In genomic region chr11:119188389-119188788, GRCm38 (mm10) we compare ENCODE assay signal across 12 mouse cellular contexts. TPM values are rescaled to one million over a fixed set of nuclear protein-coding genes. Genes with fewer than 3 reads are reported as not detected.
DNase-seq lines count a peak whose midpoint lies in the region; ATAC-seq and TF ChIP-seq lines count a peak whose summit lies in the region.
"Had no signal": no experiment of that assay in that cellular context is flagged by ENCODE, and none has a peak within 500 bp of the region (broad histone marks: within the 10 kb centered on the region; RNA-seq: fewer than 3 reads in every experiment).

No protein-coding gene starts in this region.

- TF ChIP-seq EP300 in lung, postnatal 0 days (IDR thresholded peaks at IDR 0.05), result no peak

- no peaks in the 10 kb centered on the region for H3K27me3 ChIP-seq in forebrain, embryonic 13.5 days
- H3K27me3 ChIP-seq in forebrain, embryonic 11.5 days (ENCODE audit: control insufficient read depth, insufficient read depth, low read length), result no peaks in the 10 kb centered on the region
- H3K27me3 ChIP-seq in limb, embryonic 12.5 days, result no peaks in the 10 kb centered on the region
- H3K27me3 ChIP-seq in limb, embryonic 10.5 days (ENCODE audit: low read depth, poor library complexity, severe bottlenecking), result no peaks in the 10 kb centered on the region; the same call in 1 of the 2 replicates
- no peaks in the 10 kb centered on the region for H3K27me3 ChIP-seq in lung, postnatal 0 days (replicated peaks; ENCODE audit: insufficient read depth, low read length)
- H3K27me3 ChIP-seq: Patski had no signal

- H3K36me3 ChIP-seq in forebrain, embryonic 13.5 days (ENCODE audit: poor library complexity, severe bottlenecking), result peaks cover 15% of the 10 kb centered on the region; the same call in 1 of the 2 replicates
- no peaks in the 10 kb centered on the region; the same call in 1 of the 2 replicates for H3K36me3 ChIP-seq in forebrain, embryonic 11.5 days (ENCODE audit: control insufficient read depth, insufficient read depth, low read length)
- peaks cover 8% of the 10 kb centered on the region; the same call in 1 of the 2 replicates for H3K36me3 ChIP-seq in limb, embryonic 12.5 days
- peaks cover 9% of the 10 kb centered on the region; the same call in 1 of the 2 replicates for H3K36me3 ChIP-seq in limb, embryonic 10.5 days
- no peaks in the 10 kb centered on the region for H3K36me3 ChIP-seq in lung, postnatal 0 days (ENCODE audit: insufficient read depth, low read length)

- H3K4me3 ChIP-seq in forebrain, embryonic 13.5 days, result no peak overlapping the region
- no peak overlapping the region for H3K4me3 ChIP-seq in forebrain, embryonic 11.5 days (ENCODE audit: low read depth, low read length)
- H3K4me3 ChIP-seq in limb, embryonic 12.5 days (replicated peaks), result no peak overlapping the region
- H3K4me3 ChIP-seq in limb, embryonic 10.5 days, result no peak overlapping the region
- no peak overlapping the region for H3K4me3 ChIP-seq in lung, postnatal 0 days (ENCODE audit: low read depth, low read length)

- WGBS in forebrain, embryonic 13.5 days, result 58% methylated on average over 6 of the region's 6 CpGs
- WGBS in forebrain, embryonic 11.5 days, result 81% methylated on average over 6 of the region's 6 CpGs
- 63% methylated on average over 6 of the region's 6 CpGs for WGBS in limb, embryonic 12.5 days
- 89% methylated on average over 6 of the region's 6 CpGs for WGBS in limb, embryonic 10.5 days
- WGBS in lung, postnatal 0 days, result 21% methylated on average over 6 of the region's 6 CpGs

- DNase-seq in forebrain, embryonic 11.5 days (ENCODE audit: low spot score), result no peak
- no peak for DNase-seq in limb, embryonic 10.5 days (ENCODE audit: low spot score)
- DNase-seq in adipocyte (ENCODE audit: low spot score), result peak; percentile 69
- peak; percentile 73 for DNase-seq in lung, postnatal 0 days (ENCODE audit: low spot score)
- DNase-seq in spleen, adult 18-20 months, result no peak
- DNase-seq: embryo, embryonic 11 days had no signal

- TF ChIP-seq CTCF in lung, postnatal 0 days (IDR thresholded peaks at IDR 0.05), result no peak

- no peak overlapping the region for H3K27ac ChIP-seq in forebrain, embryonic 13.5 days
- no peak overlapping the region for H3K27ac ChIP-seq in forebrain, embryonic 11.5 days (ENCODE audit: low read depth, low read length)
- H3K27ac ChIP-seq in limb, embryonic 12.5 days, result 0 out of 2 replicates have a peak overlapping the region, but pooled peaks have one; percentile 25
- no peak overlapping the region for H3K27ac ChIP-seq in limb, embryonic 10.5 days
- H3K27ac ChIP-seq in lung, postnatal 0 days (ENCODE audit: low read length), result no peak overlapping the region

- peak overlapping the region; percentile 35; the same call in 1 of the 2 replicates for H3K9ac ChIP-seq in forebrain, embryonic 13.5 days
- H3K9ac ChIP-seq in forebrain, embryonic 11.5 days (ENCODE audit: low read length), result no peak overlapping the region
- H3K9ac ChIP-seq in limb, embryonic 12.5 days (replicated peaks), result no peak overlapping the region
- H3K9ac ChIP-seq in lung, postnatal 0 days (replicated peaks; ENCODE audit: low read depth), result no peak overlapping the region

- H3K4me1 ChIP-seq in forebrain, embryonic 13.5 days, result peaks cover 46% of the 10 kb centered on the region
- H3K4me1 ChIP-seq in forebrain, embryonic 11.5 days (replicated peaks; ENCODE audit: control insufficient read depth, insufficient read depth, low read length), result peaks cover 11% of the 10 kb centered on the region; the same call in 1 of the 2 replicates
- H3K4me1 ChIP-seq in limb, embryonic 12.5 days (replicated peaks), result peaks cover 63% of the 10 kb centered on the region
- H3K4me1 ChIP-seq in limb, embryonic 10.5 days, result peaks cover 60% of the 10 kb centered on the region
- H3K4me1 ChIP-seq in lung, postnatal 0 days (ENCODE audit: insufficient read depth, low read depth, low read length), result peaks cover 6% of the 10 kb centered on the region; the same call in 1 of the 2 replicates

- no peak for ATAC-seq in forebrain, embryonic 13.5 days
- ATAC-seq in forebrain, embryonic 11.5 days (replicated peaks; ENCODE audit: low FRiP score), result no peak
- no peak for ATAC-seq in limb, embryonic 12.5 days (ENCODE audit: insufficient number of reproducible peaks, insufficient read depth, low FRiP score, low TSS enrichment, low read depth)
- ATAC-seq in lung, postnatal 0 days, result peak; percentile 39
- no peak for ATAC-seq in inflammation-experienced regulatory T-cells, adult 6 months
- ATAC-seq: forebrain, embryonic 16.5 days; Patski had no signal

- H3K9me3 ChIP-seq in forebrain, embryonic 13.5 days (replicated peaks), result no peaks in the 10 kb centered on the region
- H3K9me3 ChIP-seq in forebrain, embryonic 11.5 days (ENCODE audit: control insufficient read depth, low read length), result no peaks in the 10 kb centered on the region
- H3K9me3 ChIP-seq in limb, embryonic 12.5 days, result no peaks in the 10 kb centered on the region
- H3K9me3 ChIP-seq in limb, embryonic 10.5 days (replicated peaks), result no peaks in the 10 kb centered on the region
- no peaks in the 10 kb centered on the region for H3K9me3 ChIP-seq in lung, postnatal 0 days (ENCODE audit: low read length)

- H3K4me2 ChIP-seq in forebrain, embryonic 13.5 days, result no peak overlapping the region
- no peak overlapping the region for H3K4me2 ChIP-seq in forebrain, embryonic 11.5 days (ENCODE audit: low read depth, low read length, severe bottlenecking)
- no peak overlapping the region for H3K4me2 ChIP-seq in limb, embryonic 12.5 days
- no peak overlapping the region for H3K4me2 ChIP-seq in lung, postnatal 0 days (replicated peaks; ENCODE audit: low read depth, low read length)
- H3K4me2 ChIP-seq: midbrain, embryonic 11.5 days had no signal

RNA-seq across cellular contexts. Expression of gene Tbc1d16, which starts 39.9 kb away (rescaled TPM):
- 45.3 and 46.0 TPM in 2 replicates for polyA plus RNA-seq in forebrain, embryonic 13.5 days (2015; fragmentation: Nextera tagmentation; extraction: Ambion mirVana)
- polyA plus RNA-seq in forebrain, embryonic 11.5 days (2014; fragmentation: Nextera tagmentation; extraction: Ambion mirVana), result 20.4 and 20.8 TPM in 2 replicates
- 17.4 and 22.2 TPM in 2 replicates for polyA plus RNA-seq in limb, embryonic 12.5 days (2016; fragmentation: Nextera tagmentation; extraction: Ambion mirVana)
- polyA plus RNA-seq in limb, embryonic 10.5 days (2016; fragmentation: Nextera tagmentation; extraction: Ambion mirVana), result 19.6 and 20.2 TPM in 2 replicates
- 11.9 and 12.9 TPM in 2 replicates for polyA plus RNA-seq in lung, postnatal 0 days (2015; fragmentation: Nextera tagmentation; extraction: Ambion mirVana)
- polyA plus RNA-seq in inflammation-experienced regulatory T-cells, adult 6 months (2017; shearing (Covaris generic)), result under 1 TPM; 0.20 to 0.55 (median 0.33) TPM

RNA-seq across cellular contexts. Expression of gene Ccdc40, which starts 40.0 kb away (rescaled TPM):
- polyA plus RNA-seq in forebrain, embryonic 13.5 days (2015; fragmentation: Nextera tagmentation; extraction: Ambion mirVana), result 14.3 and 17.2 TPM in 2 replicates
- 19.5 and 22.1 TPM in 2 replicates for polyA plus RNA-seq in forebrain, embryonic 11.5 days (2014; fragmentation: Nextera tagmentation; extraction: Ambion mirVana)
- 8.7 and 8.8 TPM in 2 replicates for polyA plus RNA-seq in limb, embryonic 12.5 days (2016; fragmentation: Nextera tagmentation; extraction: Ambion mirVana)
- 9.8 and 12.8 TPM in 2 replicates for polyA plus RNA-seq in limb, embryonic 10.5 days (2016; fragmentation: Nextera tagmentation; extraction: Ambion mirVana)
- 6.1 and 6.3 TPM in 2 replicates for polyA plus RNA-seq in lung, postnatal 0 days (2015; fragmentation: Nextera tagmentation; extraction: Ambion mirVana)
- 1 to 10 TPM; 1.6 to 4.2 (median 3.3) TPM for polyA plus RNA-seq in inflammation-experienced regulatory T-cells, adult 6 months (2017; shearing (Covaris generic))

Comparison
In these comparisons a context has a peak if more than half of its experiments do, and no peak if none do; other contexts are left out.
1. DNase-seq: peak in adipocyte (single experiment) and lung, postnatal 0 days (single experiment); none in forebrain, embryonic 11.5 days (single experiment), limb, embryonic 10.5 days (single experiment) and spleen, adult 18-20 months (0 of 2).